Mouse (Mus musculus): Measurements from ENCODE around the gene Hist1h3c. TPM values are rescaled to one million over a fixed set of nuclear protein-coding genes. Genes with fewer than 3 reads are reported as not detected.
"Not testable (repeated sequence)": the region's sequence is repeated elsewhere in the genome, so short reads cannot be mapped to it uniquely, and the experiment has no call there.

Hist1h3c gene
- polyA plus RNA-seq, 1 experiment from 2014 or later, result 9.5 TPM

GRCm38 (mm10) chr13:23752742-23753172 lies 7.4 kb upstream of the Hist1h3c start:
- no peaks in the 10 kb centered on the region for H3K9me3 ChIP-seq (replicated peaks)
- peak overlapping the region; percentile 92 for H3K27ac ChIP-seq (replicated peaks)
- H3K4me1 ChIP-seq, result peaks cover 27% of the 10 kb centered on the region
- no peak for DNase-seq (ENCODE audit: low spot score)
- 2% methylated on average over 6 of the region's 6 CpGs for WGBS
- peak overlapping the region; percentile 51 for H3K4me3 ChIP-seq
- no peaks in the 10 kb centered on the region for H3K27me3 ChIP-seq (ENCODE audit: low read depth, poor library complexity, severe bottlenecking)
- H3K36me3 ChIP-seq, result no peaks in the 10 kb centered on the region

DNA sequence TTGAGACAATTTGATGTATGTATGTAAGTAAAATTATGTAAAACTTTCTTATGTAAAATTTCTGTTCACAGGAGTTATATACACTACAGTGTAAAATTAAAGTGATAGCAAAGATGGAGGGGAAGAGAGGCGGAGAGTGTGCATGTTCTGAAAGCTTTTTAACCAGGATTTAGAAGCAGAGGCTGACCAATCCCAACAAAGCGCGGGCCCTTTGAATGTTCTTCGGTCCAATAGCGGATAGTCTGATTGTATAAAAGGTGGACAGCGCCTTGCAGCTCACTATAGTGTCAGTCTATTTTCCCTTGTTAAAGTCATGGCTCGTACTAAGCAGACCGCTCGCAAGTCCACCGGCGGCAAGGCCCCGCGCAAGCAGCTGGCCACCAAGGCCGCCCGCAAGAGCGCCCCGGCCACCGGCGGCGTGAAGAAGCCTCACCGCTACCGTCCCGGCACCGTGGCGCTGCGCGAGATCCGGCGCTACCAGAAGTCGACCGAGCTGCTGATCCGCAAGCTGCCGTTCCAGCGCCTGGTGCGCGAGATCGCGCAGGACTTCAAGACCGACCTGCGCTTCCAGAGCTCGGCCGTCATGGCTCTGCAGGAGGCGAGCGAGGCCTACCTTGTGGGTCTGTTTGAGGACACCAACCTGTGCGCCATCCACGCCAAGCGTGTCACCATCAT lies 6.8 kb upstream of the Hist1h3c start, which contains the start of gene Hist1h3b:
Gene Hist1h3b (plus strand): TSS at position 201 of the 675 bp plus-strand sequence.
- peak; percentile 92 for DNase-seq (ENCODE audit: low spot score)
- H3K27me3 ChIP-seq (ENCODE audit: low read depth, poor library complexity, severe bottlenecking), result not testable (repeated sequence)
- under 1% methylated on average over 23 of the region's 47 CpGs for WGBS

DNA sequence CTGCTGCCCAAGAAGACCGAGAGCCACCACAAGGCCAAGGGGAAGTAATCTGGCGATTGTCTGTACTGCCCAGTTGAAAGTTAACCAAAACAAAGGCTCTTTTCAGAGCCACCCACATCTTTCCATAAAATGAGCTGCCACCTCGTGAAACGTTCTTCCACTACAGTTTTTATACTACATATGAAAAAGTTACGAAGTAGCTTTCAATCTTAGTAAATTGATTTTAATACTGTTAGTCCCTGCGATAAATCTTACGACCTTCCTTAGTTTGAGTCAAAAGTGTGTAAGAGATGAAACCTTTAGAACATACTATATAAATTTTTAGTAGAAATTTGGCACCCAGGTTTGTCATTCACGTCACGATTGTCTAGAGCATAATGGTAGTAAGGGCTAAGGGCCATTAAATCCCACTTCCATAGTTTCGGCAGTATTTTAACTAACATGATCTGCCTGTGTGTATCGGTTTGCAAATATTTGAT lies 6.1 kb upstream of the Hist1h3c start:
- Histone ChIP-seq H3K4me3 (peak overlapping the region; percentile 54), H3K4me1 (peaks cover 29% of the 10 kb centered on the region), H3K27me3 (ENCODE audit: low read depth, poor library complexity, severe bottlenecking) (no peaks in the 10 kb centered on the region), H3K9me3 (replicated peaks) (no peaks in the 10 kb centered on the region), H3K36me3 (no peaks in the 10 kb centered on the region), H3K27ac (replicated peaks) (peak overlapping the region; percentile 97)
- WGBS, result under 1% methylated on average over 11 of the region's 11 CpGs
- no peak for DNase-seq (ENCODE audit: low spot score)

More for the DNA sequence above, 6.8 kb upstream of the Hist1h3c start, which contains the start of gene Hist1h3b:
- H3K9me3 ChIP-seq (replicated peaks); H3K36me3 ChIP-seq: not testable (repeated sequence)
- Histone ChIP-seq H3K4me3 (peak within 1 kb of the TSS; percentile 54), H3K4me1 (peaks cover 27% of the 10 kb centered on the region), H3K27ac (replicated peaks) (peak within 1 kb of the TSS; percentile 97)

DNA sequence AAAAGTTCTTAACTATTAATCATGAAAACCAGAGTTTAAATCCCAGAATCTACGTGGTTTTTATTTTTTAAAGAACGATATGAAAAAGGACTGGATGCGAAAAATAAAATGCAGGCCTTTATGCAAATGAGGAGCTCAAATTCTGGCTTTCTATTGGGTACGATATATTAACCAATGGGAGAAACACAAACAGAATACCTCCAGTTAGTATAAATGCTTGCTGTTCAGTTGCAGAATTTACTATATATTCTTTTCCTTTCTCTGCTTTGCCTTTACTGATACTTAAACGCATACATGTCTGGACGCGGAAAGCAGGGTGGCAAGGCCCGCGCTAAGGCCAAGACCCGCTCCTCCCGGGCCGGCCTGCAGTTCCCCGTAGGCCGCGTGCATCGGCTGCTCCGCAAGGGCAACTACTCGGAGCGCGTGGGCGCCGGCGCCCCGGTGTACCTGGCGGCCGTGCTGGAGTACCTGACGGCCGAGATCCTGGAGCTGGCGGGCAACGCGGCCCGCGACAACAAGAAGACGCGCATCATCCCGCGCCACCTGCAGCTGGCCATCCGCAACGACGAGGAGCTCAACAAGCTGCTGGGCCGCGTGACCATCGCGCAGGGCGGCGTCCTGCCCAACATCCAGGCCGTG lies 5.6 kb upstream of the Hist1h3c start, which contains the start of gene Hist1h2ab:
Gene Hist1h2ab (plus strand): TSS at position 288 of the 639 bp plus-strand sequence.
- not testable (repeated sequence) for H3K9me3 ChIP-seq (replicated peaks); H3K36me3 ChIP-seq; H3K27me3 ChIP-seq (ENCODE audit: low read depth, poor library complexity, severe bottlenecking)
- peak; percentile 81 for DNase-seq (ENCODE audit: low spot score)
- Histone ChIP-seq H3K4me1 (peaks cover 29% of the 10 kb centered on the region), H3K4me3 (peak within 1 kb of the TSS; percentile 54), H3K27ac (replicated peaks) (peak within 1 kb of the TSS; percentile 97)
- 1% methylated on average over 35 of the region's 47 CpGs for WGBS

- peaks cover 32% of the 10 kb centered on the region for H3K4me1 ChIP-seq
- H3K27ac ChIP-seq (replicated peaks), result peak overlapping the region; percentile 97
- no peaks in the 10 kb centered on the region for H3K27me3 ChIP-seq (ENCODE audit: low read depth, poor library complexity, severe bottlenecking)
- WGBS, result 91% methylated on average over 5 of the region's 5 CpGs
- DNase-seq (ENCODE audit: low spot score), result no peak
- H3K4me3 ChIP-seq, result no peak overlapping the region
- no peaks in the 10 kb centered on the region for H3K9me3 ChIP-seq (replicated peaks)
- H3K36me3 ChIP-seq, result no peaks in the 10 kb centered on the region
Observed at GRCm38 (mm10) chr13:23749563-23750121, 4.2 kb upstream of the Hist1h3c start.

DNA sequence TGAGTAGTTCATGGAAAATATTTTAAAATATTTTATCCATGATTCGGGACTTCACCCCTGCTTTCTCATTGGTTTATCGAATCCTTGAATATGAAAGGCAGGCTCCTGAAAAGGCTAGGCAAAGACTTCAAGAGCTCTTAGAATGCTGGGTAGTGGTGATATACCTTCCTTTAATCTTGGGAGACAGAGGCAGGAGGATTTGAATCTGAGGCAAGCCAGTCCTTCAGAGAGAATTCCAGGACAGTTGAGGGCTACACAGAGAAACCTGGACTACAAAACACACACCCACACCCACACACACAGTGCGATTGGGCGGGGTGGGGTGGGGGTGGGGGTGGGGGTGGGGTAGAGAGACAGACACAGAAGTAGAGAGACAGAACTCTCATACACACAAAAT lies 2.5 kb upstream of the Hist1h3c start:
- no peaks in the 10 kb centered on the region for H3K36me3 ChIP-seq
- H3K27me3 ChIP-seq (ENCODE audit: low read depth, poor library complexity, severe bottlenecking), result no peaks in the 10 kb centered on the region
- H3K4me3 ChIP-seq, result peak overlapping the region; percentile 59
- peak; percentile 50 for DNase-seq (ENCODE audit: low spot score)
- H3K4me1 ChIP-seq, result peaks cover 38% of the 10 kb centered on the region
- 10% methylated on average over 4 of the region's 4 CpGs for WGBS
- no peaks in the 10 kb centered on the region for H3K9me3 ChIP-seq (replicated peaks)
- peak overlapping the region; percentile 97 for H3K27ac ChIP-seq (replicated peaks)

DNA sequence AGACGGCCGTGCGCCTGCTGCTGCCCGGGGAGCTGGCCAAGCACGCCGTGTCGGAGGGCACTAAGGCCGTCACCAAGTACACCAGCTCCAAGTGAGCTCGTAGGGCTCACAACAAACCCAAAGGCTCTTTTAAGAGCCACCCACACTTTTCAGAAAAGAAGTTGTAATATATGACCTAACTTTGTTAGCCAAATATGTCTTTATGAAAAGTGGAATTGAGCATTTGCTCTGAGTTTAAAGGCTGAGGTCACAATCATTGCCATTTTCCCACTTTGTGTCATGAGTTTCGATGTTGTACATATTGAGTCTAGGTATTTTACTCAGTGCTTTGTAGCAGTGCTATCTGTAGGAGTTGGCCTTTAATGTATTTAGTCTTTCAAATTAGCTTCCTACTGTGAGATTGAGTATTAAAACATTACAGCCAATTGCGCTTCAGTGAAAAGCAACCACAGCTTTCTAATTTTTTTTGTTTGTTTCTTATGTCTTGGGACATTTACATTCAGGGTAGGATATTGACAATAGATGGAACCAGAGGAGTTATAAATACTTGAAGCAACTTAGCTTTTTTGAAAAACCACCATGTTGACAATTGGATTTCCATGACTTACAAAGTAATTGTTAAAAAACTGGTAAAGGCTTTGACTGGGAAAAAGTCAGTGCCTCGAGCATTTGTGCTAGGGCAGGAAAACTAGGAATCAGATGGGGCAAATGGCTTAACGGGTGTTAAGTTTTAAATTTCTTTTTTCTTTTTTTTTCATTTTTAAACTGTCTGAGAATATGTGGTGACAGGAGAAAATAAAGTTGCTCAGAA lies 1.9 kb upstream of the Hist1h3c start:
- peaks cover 35% of the 10 kb centered on the region for H3K4me1 ChIP-seq
- peak; percentile 32 for DNase-seq (ENCODE audit: low spot score)
- no peaks in the 10 kb centered on the region for H3K9me3 ChIP-seq (replicated peaks)
- H3K27ac ChIP-seq (replicated peaks), result peak overlapping the region; percentile 97
- H3K27me3 ChIP-seq (ENCODE audit: low read depth, poor library complexity, severe bottlenecking), result no peaks in the 10 kb centered on the region
- H3K36me3 ChIP-seq, result no peaks in the 10 kb centered on the region
- peak overlapping the region; percentile 59 for H3K4me3 ChIP-seq
- WGBS, result 2% methylated on average over 13 of the region's 13 CpGs

DNA sequence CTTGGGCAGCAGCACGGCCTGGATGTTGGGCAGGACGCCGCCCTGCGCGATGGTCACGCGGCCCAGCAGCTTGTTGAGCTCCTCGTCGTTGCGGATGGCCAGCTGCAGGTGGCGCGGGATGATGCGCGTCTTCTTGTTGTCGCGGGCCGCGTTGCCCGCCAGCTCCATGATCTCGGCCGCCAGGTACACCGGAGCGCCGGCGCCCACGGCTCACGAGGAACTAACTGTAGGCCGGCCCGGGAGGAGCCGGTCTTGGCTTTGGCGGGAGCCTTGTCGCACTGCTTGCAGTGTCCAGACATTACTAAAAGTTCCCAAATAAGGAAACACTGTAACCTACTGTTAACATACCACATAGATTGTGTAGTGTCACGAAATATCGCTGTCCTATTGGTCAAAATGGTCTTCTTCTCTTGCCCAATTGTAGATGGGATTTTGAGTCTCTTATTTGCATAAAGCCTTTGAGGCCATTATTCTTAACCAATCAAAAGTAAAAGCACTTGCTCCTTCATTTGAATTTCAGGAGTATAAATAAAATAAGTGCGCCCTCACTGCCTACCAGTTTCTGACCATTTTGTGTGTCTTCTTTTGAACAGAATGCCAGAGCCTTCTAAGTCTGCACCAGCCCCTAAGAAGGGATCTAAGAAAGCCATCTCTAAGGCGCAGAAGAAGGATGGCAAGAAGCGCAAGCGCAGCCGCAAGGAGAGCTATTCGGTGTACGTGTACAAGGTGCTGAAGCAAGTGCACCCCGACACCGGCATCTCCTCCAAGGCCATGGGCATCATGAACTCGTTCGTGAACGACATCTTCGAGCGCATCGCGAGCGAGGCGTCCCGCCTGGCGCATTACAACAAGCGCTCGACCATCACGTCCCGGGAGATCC lies 1.0 kb upstream of the Hist1h3c start, which contains the start of gene Hist1h2bb:
Gene Hist1h2bb (plus strand): TSS at position 534 of the 880 bp plus-strand sequence.
- H3K4me1 ChIP-seq, result peaks cover 36% of the 10 kb centered on the region
- not testable (repeated sequence) for H3K36me3 ChIP-seq; H3K27me3 ChIP-seq (ENCODE audit: low read depth, poor library complexity, severe bottlenecking); H3K9me3 ChIP-seq (replicated peaks)
- H3K27ac ChIP-seq (replicated peaks), result peak within 1 kb of the TSS; percentile 97
- peak within 1 kb of the TSS; percentile 59 for H3K4me3 ChIP-seq
- DNase-seq (ENCODE audit: low spot score), result peak; percentile 79
- WGBS, result under 1% methylated on average over 44 of the region's 58 CpGs

GRCm38 (mm10) chr13:23744421-23745380 lies 701 bp downstream of the Hist1h3c start:
- no peak for DNase-seq (ENCODE audit: low spot score)
- 3% methylated on average over 16 of the region's 36 CpGs for WGBS

DNA sequence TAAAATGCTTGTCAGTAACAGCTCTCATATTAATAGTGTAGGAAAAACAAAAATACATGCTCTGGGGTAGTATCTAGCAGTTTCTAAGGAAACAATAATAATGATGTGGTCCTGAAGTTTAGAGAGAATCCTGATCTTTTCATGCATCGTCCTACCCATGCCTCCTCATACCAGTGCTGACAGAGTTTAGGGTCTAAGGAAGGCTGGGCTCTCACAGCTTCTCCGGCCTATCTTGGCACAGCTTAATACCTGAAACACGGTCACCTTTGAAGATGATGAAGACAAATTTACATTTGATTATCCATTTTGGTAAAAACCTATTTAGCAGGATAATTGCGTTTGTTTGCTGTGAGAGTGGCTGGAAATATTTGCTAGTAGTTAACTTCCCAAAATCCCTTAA lies 1.4 kb downstream of the Hist1h3c start:
- DNase-seq (ENCODE audit: low spot score), result no peak
- no peaks in the 10 kb centered on the region for H3K9me3 ChIP-seq (replicated peaks)
- H3K27ac ChIP-seq (replicated peaks), result peak overlapping the region; percentile 97
- H3K4me3 ChIP-seq, result peak overlapping the region; percentile 59
- peaks cover 57% of the 10 kb centered on the region for H3K4me1 ChIP-seq
- H3K36me3 ChIP-seq, result no peaks in the 10 kb centered on the region
- WGBS, result 55% methylated on average over 4 of the region's 4 CpGs
- H3K27me3 ChIP-seq (ENCODE audit: low read depth, poor library complexity, severe bottlenecking), result no peaks in the 10 kb centered on the region

More at GRCm38 (mm10) chr13:23744421-23745380, 701 bp downstream of the Hist1h3c start:
- H3K27ac ChIP-seq (replicated peaks), result peak overlapping the region; percentile 97
- H3K36me3 ChIP-seq, result no peaks in the 10 kb centered on the region
- H3K4me3 ChIP-seq, result peak overlapping the region; percentile 59
- H3K4me1 ChIP-seq, result peaks cover 49% of the 10 kb centered on the region
- H3K9me3 ChIP-seq (replicated peaks), result no peaks in the 10 kb centered on the region
- no peaks in the 10 kb centered on the region for H3K27me3 ChIP-seq (ENCODE audit: low read depth, poor library complexity, severe bottlenecking)

GRCm38 (mm10) chr13:23743215-23743614 lies 2.2 kb downstream of the Hist1h3c start:
- no peaks in the 10 kb centered on the region for H3K9me3 ChIP-seq (replicated peaks)
- no peaks in the 10 kb centered on the region for H3K36me3 ChIP-seq
- H3K27me3 ChIP-seq (ENCODE audit: low read depth, poor library complexity, severe bottlenecking), result no peaks in the 10 kb centered on the region
- peaks cover 53% of the 10 kb centered on the region for H3K4me1 ChIP-seq
- H3K27ac ChIP-seq (replicated peaks), result peak overlapping the region; percentile 75
- no peak overlapping the region for H3K4me3 ChIP-seq
- peak; percentile 11 for DNase-seq (ENCODE audit: low spot score)
- WGBS, result 85% methylated on average over 5 of the region's 5 CpGs
